Mouse (Mus musculus): ENCODE data around the gene Flnb.

DNA sequence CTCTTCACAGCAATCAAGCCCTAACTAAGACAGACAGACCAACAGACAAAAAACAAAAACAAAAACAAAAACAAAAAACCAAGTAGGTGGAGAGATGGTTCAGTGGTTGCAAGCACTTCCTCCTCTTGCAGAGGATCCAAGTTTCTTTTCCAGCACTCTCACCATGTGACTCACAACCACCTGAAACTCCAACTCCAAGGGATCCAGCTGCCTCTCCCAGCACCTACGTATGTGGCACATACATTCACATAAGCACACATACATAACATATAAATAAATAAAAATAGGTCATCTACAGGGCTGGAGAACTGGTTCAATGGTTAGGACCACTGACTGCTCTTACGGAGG, 13.2 kb upstream of the Flnb start:
- TF ChIP-seq CTCF (IDR thresholded peaks at IDR 0.05; ENCODE audit: borderline replicate concordance, extremely low read depth, insufficient read depth, insufficient read length) (no peak), POLR2A (IDR thresholded peaks at IDR 0.05; ENCODE audit: borderline replicate concordance, extremely low read depth, insufficient read depth, insufficient read length, poor library complexity, severe bottlenecking) (no peak)
